Mouse (Mus musculus): ENCODE results near the gene Dhx9. TPM values are rescaled to one million over a fixed set of nuclear protein-coding genes. Genes with fewer than 3 reads are reported as not detected.
"Not testable (repeated sequence)": the region's sequence is repeated elsewhere in the genome, so short reads cannot be mapped to it uniquely, and the experiment has no call there.

Gene Dhx9
- total RNA-seq, 2 experiments from 2014 or later, result 117 to 119 TPM

DNA sequence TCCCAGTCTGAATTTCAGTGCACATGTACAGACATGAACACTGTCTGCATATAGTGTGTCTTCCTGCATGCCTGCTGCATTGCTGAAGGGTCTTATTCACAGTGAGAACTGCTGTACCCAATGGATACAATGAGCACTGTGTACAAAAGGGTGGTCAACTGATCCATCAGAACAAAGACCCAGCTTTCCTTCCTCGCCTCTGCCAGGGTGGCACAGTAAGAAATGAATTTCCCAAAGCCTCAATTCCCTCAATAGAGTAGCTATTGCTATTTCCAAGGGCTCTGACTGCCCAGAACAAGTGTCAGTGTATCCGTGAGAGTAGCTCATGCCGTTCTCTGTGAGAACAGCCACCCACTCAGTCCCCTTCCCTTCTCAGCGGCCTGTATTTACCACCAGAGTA is 69.7 kb downstream of the Dhx9 start:
- not testable (repeated sequence) for DNase-seq

- DNase-seq, result not testable (repeated sequence)
Observed at GRCm38 (mm10) chr1:153416271-153416832, 71.1 kb downstream of the Dhx9 start.

DNA sequence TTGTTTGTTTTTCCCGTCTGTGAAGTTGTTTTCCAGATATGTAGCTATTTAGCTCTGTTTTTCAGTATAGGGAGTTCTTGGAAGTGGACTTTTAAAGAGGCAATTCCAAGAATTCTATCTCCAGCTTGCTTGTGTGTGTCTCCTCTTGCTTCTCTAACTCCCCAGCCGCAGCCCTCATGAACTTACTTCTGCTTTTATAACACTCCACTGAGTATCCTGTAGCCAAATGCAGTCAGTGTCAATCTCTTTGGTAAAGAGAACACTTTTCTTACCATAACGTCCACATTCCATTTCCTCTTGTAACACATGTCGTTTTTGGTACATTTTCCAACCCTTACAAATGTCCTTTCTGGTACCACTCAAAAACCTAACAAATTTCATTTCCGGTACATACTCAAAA is 71.7 kb downstream of the Dhx9 start:
- not testable (repeated sequence) for DNase-seq

DNA sequence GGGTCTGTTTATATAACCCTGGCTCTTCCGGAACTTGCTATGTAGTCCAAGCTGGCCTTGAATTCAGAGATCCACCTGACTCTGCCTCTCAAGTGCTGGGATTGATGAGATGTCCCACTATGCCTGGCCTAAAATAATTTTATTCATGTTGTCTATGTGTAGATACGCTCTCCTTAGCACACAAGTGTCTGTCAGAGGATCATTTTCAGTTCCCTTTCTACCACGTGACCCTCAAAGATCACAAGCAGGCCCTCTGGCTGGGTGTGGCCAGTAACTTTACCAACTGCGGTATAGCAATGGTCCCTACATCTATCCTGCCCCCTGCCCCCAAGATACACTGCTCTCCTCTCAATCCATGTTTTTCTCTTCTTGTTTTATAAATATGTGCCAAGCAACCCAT is 72.5 kb downstream of the Dhx9 start:
- peak; percentile 24 to 37 for DNase-seq

DNA sequence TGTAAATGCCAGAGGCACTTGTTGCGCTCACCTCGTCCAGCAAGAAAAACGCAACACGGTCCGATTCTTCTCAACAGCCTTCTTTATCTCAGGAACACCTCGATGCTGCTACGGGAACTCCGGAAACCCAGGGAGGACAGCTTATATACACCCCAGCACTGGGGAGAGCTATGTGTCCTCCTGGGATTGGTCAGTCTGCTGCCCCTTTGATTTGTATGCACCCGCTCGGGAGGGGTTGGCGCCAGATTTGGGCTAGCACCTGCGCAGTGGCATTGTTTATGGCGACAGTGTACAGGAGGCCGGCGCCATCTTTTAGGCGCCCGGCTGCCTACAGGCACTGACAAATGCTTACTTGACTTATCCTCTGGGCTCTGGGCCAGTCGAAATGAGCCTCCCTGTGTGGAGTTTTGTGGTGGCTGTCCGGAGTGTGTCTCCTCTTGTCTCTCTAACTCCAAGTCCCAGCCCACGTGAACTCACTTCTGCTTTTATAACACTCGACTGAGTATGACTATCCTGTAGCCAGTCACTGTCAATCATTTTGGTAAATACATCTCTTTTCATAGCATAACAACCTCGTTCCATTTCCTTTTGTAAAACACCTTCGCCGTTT is 73.2 kb downstream of the Dhx9 start:
- DNase-seq, result peak; percentile 34 to 59

- DNase-seq, result not testable (repeated sequence)
Observed at GRCm38 (mm10) chr1:153413397-153414020, 74.0 kb downstream of the Dhx9 start.

- DNase-seq, result not testable (repeated sequence)
Observed at GRCm38 (mm10) chr1:153412663-153413396, 74.6 kb downstream of the Dhx9 start.

DNA sequence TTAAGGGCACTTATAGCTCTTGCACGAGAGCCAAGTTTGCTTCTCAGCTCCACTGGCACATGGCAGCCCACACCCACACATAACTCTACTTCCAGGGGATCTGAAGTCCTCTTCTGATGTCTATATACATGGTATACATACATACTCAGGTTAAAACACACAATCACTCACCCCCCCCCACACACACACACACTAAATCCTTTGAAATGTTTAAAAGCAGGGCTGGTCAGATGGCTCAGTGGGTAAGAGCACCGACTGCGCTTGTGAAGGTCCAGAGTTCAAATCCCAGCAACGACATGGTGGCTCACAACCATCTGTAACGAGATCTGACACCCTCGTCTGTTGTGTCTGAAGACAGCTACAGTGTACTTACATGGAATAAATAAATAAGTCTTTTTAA is 75.7 kb downstream of the Dhx9 start:
- DNase-seq, result no peak

DNA sequence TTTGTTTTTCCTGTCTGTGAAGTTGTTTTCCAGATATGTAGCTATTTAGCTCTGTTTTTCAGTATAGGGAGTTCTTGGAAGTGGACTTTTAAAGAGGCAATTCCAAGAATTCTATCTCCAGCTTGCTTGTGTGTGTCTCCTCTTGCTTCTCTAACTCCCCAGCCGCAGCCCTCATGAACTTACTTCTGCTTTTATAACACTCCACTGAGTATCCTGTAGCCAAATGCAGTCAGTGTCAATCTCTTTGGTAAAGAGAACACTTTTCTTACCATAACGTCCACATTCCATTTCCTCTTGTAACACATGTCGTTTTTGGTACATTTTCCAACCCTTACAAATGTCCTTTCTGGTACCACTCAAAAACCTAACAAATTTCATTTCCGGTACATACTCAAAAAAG is 76.5 kb downstream of the Dhx9 start:
- DNase-seq, result not testable (repeated sequence)

- not testable (repeated sequence) for DNase-seq
Observed at GRCm38 (mm10) chr1:153408296-153408695, 79.2 kb downstream of the Dhx9 start.

DNA sequence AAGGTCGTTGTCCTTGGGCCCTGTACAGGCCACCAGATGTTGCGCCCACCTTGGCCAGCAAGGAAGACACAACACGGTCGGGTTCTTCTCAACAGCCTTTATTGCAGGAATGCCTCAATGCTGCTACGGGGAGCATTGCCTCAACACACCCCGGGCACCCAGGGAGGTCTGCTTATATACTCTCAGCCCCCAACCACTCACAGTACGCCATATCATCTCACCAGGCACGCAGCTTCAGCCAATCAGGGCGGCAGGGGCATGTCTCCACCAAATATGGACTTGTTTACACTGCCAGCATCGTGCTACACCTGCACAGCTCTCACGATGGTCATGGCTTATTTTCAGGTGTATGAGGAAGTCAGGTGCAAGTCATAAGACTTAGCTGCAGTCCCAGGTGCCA is 79.8 kb downstream of the Dhx9 start:
- DNase-seq, result not testable (repeated sequence)

Other genes starting within 250 kb of the Dhx9 start
- 100 to 1,000 TPM in 1 of 2 experiments, 10 to 100 TPM in 1; 84.0 to 141 TPM for gene Lamc1, start 154.9 kb downstream of the Dhx9 start, total RNA-seq (2021)
- under 1 TPM; 0.20 to 0.36 TPM for gene Shcbp1l, start 62.5 kb downstream of the Dhx9 start, total RNA-seq (2021)
- gene Npl, start 62.4 kb upstream of the Dhx9 start, total RNA-seq (2021), result 1 to 10 TPM; 4.2 to 7.6 TPM
- gene Rgs8, start 165.4 kb upstream of the Dhx9 start, total RNA-seq (2021), result under 1 TPM in 1 of 2 experiments, not detected in 1; 0.07 TPM

Measured in adrenal gland, postnatal 36 days (tissue).